Mouse (Mus musculus) liver, postnatal 0 days (tissue): ENCODE results near the gene Gm30191.

ENCODE experiments used
- CTCF ChIP-seq: sonication (generic); IDR thresholded peaks from 2 replicates; pipeline ENCODE4 v1.5.1; 2016; ENCODE audit warnings: antibody characterized with exemption, low read depth
- EP300 ChIP-seq: IDR thresholded peaks from 2 replicates; pipeline ENCODE4 v1.6.1; 2016; ENCODE audit warnings: antibody characterized with exemption, low read depth, mild to moderate bottlenecking

GRCm38 (mm10) chr4:134250930-134251240 is 4.2 kb downstream of the Gm30191 start:
- no peak for TF ChIP-seq CTCF
- no peak for TF ChIP-seq EP300
